Mouse (Mus musculus) neutrophil, adult 59 days (primary cell): ENCODE data around the gene Hes3. TPM values are rescaled to one million over a fixed set of nuclear protein-coding genes. Genes with fewer than 3 reads are reported as not detected.

ENCODE experiments used
- total RNA-seq, 2 experiments: library from RNA; stranded (reverse); gene quantifications; 1 replicate in 1 of 2; 2 replicates in 1 of 2; pipeline ENCODE4 v1.2.4; 2023

Gene Hes3
- not detected for total RNA-seq

DNA sequence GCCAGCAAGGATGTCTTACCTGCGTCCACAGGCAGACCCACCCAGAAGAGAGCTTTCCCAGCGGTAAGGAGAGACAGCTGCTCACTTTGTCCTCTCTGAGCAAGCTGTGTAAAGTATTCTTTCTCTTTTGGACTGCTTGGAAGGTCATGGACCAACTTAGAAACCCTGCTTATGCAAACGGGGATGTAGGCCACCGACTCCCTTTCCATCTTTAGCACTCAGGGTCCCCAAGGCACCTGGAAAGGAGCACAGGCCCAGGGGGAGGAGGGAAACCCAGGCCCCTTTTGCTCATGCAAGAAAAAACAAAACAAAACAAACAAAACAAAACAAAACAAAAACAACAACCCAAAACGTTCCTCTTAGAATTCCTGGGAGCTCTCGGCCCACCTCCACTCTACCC is at the start of gene Hes3:
Gene Hes3 (minus strand): TSS at position 101 of the 400 bp plus-strand sequence.

DNA sequence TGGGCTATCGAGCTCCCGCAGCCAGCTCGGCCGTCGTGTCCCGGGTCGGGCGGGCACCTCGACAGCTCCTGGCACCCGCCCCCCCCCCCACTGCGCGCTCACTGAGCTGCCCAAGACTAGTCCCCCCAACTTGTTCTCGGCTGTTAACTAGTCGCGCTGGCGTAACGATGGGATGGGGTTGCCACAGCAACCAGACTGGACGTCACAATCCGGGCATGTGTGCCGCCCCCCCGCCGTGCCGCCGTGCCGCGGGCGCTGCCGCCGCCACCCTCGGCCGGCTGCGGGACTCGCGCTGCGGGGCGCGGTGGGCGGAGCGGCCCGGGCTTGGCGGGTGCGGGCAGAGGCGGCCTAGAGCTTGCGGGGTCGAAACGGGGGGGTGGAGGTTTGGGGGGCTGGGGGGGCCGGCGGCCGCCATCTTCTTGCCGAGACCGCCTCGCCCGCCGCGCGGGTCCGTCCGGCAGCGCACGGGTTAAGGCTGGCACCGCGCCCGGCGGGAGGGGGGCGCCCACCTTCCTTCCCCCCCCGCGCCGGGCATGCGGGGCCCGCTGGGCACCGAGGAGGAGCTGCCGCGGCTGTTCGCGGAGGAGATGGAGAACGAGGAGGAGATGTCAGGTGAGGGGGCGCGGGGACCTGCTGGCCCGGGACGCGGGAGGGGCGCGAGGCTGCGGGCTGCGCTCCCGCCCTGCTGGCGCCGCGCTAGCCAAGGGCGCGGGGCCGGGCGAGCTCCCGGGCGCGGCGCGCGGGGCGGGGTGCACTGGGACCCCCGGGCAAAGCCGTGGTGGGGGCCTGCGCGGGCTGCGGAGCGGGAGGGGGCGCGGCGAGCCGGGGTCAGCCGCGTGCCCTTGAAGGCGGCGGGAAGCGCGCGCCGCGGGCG is 47.2 kb upstream of the Hes3 start, which contains the start of gene Chd5:
Gene Chd5 (plus strand): TSS at position 233 of the 874 bp plus-strand sequence.

DNA sequence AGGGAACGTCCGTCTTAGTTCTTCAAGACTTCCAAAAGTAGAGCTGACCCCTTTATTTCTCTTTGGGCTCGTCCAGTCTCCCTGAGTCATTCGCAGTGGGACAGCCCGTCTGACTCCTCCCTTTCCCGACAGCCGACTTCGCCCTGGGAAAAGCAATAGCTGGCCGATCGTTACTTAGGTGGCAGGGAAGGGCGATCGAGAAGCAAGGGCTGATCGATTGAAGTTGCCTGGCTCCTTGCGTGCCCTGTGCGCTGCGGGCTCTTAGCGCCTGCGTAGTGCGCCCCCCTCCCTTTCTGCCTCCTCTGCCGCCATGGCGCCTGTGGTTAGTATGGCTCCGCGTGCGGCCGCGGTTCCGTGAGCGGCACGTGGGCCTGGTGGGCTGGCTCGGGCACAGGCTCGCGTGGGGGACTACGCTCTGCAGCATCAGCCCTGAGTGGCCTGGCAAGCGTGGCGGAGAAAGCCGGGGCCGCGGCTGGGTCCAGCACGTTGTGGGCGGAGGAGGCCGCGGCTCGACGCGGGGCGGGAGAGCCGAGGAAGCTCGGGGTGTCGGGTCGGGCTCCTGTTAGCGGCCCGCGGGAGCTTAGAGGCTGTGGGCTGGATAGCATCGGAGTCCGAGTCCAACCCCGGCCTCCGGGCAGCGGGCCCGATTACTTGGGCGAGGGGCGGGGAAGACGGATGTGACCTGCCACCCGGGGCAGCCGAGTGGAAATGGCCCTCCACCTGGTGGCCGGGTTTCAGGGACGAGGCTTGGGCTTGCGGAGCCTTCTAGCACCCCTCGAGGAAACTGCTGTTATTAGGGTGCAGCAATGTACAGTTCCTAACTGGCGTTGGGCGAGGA is 34.3 kb upstream of the Hes3 start, which contains the start of gene Rpl22:
Gene Rpl22 (plus strand): TSS at position 169 of the 838 bp plus-strand sequence.

DNA sequence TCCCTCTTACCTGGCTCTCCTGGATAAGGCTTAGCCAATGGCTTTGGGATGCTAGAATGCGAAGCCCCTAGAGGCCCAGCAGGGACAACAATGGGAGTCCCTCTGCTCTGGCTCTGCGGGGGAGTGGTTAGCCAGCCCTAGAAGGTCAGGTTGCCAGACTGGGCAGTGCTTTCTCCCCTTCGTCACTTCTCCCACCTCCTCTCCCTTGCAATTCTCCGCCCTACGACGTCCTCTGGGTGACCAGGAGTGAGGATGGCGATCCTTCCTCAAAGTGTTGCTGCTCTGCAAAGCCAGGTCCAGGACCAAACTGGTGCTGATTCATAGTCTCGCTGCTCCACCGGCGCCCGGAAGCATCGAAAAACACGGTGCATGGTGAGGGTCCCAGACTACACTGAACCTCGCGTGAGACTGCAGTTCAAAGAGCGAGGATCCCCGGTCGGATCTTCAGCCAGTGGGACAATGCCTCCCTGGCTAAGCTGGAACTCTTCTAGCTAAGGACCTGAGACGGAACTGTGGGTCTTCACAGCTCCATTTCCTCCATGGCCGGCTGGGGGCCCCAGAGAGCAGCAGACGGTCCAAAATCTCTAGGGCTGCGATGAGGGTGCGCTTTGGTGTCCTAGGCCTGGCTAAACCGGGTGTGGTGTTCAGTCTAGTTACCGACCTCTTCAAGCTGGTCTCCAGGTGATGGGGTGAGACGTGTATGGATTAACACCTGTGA is 27.2 kb upstream of the Hes3 start, which contains the start of gene Rnf207:
Gene Rnf207 (minus strand): TSS at position 477 of the 718 bp plus-strand sequence.

DNA sequence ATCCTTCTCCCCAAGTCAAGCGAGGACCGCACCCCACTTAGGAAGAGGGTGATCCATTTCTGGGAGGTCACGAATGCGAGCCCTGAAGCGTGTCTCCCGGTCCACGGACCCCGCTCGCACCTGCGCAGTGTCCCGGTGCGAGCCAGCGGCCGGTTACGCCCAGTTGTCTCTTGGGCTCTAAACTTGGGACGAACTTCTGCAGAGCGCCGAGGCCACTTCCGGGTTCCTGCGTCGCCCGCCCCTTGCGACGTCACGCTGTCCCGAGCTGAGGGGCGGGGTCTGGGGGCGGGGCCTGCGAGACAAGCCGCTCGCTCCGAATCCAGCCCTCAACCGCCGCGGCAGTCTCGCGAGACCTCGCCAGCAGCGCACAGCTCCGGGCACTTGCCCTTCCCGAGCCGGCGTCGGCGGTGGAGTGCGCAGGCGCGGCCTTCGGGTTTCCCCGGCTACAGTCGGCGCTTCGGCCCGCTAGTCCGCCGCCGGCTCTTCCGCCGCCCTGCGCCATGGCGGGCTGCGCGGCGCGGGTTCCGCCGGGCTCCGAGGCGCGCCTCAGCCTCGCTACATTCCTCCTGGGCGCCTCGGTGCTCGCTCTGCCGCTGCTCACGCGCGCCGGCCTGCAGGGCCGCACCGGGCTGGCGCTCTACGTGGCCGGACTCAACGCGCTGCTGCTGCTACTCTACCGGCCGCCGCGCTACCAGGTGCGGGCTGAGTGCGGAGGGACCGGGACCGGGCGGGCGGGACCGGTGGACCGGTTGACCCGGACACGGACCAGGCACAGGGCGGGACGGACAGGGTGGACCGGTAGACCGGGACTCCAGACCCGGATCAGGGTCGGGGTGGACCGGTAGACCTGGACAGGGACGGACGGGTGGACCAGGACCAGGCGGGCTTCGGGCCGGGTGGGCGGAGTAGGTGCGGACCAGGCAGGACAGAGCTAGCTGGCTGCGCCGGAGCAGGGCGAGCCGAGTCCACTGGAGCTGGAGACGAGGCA is 5.7 kb upstream of the Hes3 start, which contains the start of gene Icmt:
Gene Icmt (plus strand): TSS at position 354 of the 988 bp plus-strand sequence.

DNA sequence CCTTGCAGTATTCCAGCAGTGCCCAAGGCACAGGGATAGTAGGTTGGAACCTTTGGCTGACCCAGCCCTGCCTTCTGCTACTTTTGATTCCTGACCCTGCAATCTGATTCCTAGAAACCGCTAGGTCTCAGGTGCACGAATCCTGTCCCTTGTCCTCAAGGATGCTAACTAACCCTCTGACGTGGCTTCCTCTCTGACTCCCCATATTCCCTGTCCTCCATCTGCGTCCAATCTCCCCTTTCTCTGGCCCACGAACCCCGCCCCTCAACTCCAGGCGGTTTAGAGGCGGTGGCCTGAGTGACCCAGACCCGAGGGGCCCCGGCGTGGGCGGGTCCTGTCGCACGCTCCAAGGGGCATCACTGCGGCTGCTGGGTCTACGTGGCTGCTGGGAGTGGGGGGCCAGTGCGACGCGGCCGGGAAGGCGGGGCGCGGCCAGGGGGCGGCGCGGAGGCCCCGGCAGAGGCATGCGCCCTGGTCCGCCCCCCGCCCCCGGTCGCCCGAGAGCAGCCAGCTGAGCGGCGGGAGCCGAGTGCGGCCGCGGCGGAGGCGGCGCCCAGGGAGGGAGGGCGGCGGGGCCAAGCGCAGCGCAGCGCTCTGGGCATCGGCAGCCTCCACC is 17.7 kb downstream of the Hes3 start, which contains the start of gene Gpr153:
Gene Gpr153 (plus strand): TSS at position 612 of the 616 bp plus-strand sequence.

Other genes starting within 250 kb of the Hes3 start
- 1 to 10 TPM; 2.5 to 6.8 TPM for gene Plekhg5, start 219.2 kb downstream of the Hes3 start, total RNA-seq
- gene Tnfrsf25, start 175.7 kb downstream of the Hes3 start, total RNA-seq: under 1 TPM in 1 of 2 experiments, not detected in 1; 0.29 TPM
- gene Espn, start 139.3 kb downstream of the Hes3 start, total RNA-seq: under 1 TPM; 0.38 to 0.90 TPM
- gene Hes2, start 132.8 kb downstream of the Hes3 start, total RNA-seq: not detected
- gene Acot7, start 113.5 kb downstream of the Hes3 start, total RNA-seq: 10 to 100 TPM; 26.6 to 35.1 TPM
- under 1 TPM; 0.44 TPM for gene Gpr153, start 17.4 kb downstream of the Hes3 start, total RNA-seq
- 10 to 100 TPM; 11.7 to 12.1 TPM for gene Icmt, start 5.6 kb upstream of the Hes3 start, total RNA-seq
- gene Rnf207, start 27.3 kb upstream of the Hes3 start, total RNA-seq: not detected
- gene Rpl22, start 34.1 kb upstream of the Hes3 start, total RNA-seq: 100 to 1,000 TPM; 266 to 319 TPM
- gene Chd5, start 47.0 kb upstream of the Hes3 start, total RNA-seq: not detected
- under 1 TPM; 0.71 to 0.78 TPM for gene Nphp4, start 185.0 kb upstream of the Hes3 start, total RNA-seq
- gene Kcnab2, start 186.2 kb upstream of the Hes3 start, total RNA-seq: 100 to 1,000 TPM; 103 to 108 TPM